Mouse (Mus musculus): Measurements from ENCODE around the gene Ahcyl2. TPM values are rescaled to one million over a fixed set of nuclear protein-coding genes. Genes with fewer than 3 reads are reported as not detected.

Ahcyl2 gene
- polyA plus RNA-seq, 2 experiments = 20.8 to 23.3 TPM

DNA sequence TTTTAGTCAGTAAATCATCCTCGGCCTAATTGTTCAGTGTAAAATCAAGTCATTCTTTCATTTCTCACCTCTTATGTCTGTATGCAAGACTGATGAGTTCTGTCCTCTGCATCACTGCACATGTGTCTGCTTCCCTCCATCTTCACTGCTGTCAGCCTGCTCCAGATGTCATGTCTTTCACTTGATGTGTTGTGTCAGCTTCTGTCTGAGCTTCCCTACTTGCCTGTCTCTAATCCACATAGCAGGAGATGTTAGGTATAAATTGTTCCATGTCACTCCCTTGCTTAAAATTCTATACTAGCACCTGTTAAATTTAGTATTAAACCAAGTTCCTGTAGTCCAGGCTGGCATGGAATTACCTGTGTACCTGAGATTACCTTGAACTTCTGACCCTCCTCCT is 72.2 kb downstream of the Ahcyl2 start:
- no peak overlapping the region for H3K4me3 ChIP-seq (replicated peaks; ENCODE audit: low read length)
- ATAC-seq (ENCODE audit: low FRiP score, low read depth) (no peak), DNase-seq (ENCODE audit: low spot score) (no peak)
- H3K4me1 ChIP-seq (ENCODE audit: control insufficient read depth, insufficient read depth, low read length) = no peaks in the 10 kb centered on the region
- WGBS = 84% methylated on average over 1 of the region's 1 CpGs
- no peak for TF ChIP-seq POLR2A (IDR thresholded peaks at IDR 0.05; ENCODE audit: borderline replicate concordance, extremely low read depth, insufficient read depth, insufficient read length)
- no peaks in the 10 kb centered on the region for H3K27me3 ChIP-seq (ENCODE audit: control insufficient read depth, insufficient read depth, low read length)
- no peak overlapping the region for H3K27ac ChIP-seq (replicated peaks; ENCODE audit: low read depth, low read length)
- H3K4me2 ChIP-seq (replicated peaks; ENCODE audit: low read depth, low read length, severe bottlenecking) = no peak overlapping the region
- no peaks in the 10 kb centered on the region for H3K36me3 ChIP-seq (ENCODE audit: control insufficient read depth, insufficient read depth, low read length)
- no peaks in the 10 kb centered on the region for H3K9me3 ChIP-seq (ENCODE audit: control insufficient read depth, low read length)
- H3K9ac ChIP-seq (ENCODE audit: low read depth, low read length, severe bottlenecking) = no peak overlapping the region

DNA sequence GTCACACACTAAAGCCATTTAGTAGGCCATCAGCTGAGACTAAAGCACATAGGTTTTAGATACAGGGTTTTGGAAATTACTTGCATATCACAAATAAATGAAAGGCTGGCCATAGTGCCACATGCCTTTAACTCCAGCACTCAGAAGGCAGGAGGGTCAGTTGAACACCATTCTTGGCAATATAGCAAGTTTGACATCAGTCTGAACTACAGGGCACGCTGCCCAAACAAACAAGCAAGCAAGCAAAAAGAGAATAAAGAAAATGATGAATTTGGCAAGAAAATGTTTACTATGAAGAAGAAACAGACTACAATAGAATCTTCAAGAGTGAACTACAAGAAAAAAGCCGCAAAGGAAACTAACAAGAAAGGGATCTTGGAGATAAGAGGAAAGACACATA is 73.7 kb downstream of the Ahcyl2 start:
- DNase-seq (ENCODE audit: low spot score) (no peak), ATAC-seq (ENCODE audit: low FRiP score, low read depth) (no peak)
- Histone ChIP-seq H3K4me1 (ENCODE audit: control insufficient read depth, insufficient read depth, low read length) (no peaks in the 10 kb centered on the region), H3K27me3 (ENCODE audit: control insufficient read depth, insufficient read depth, low read length) (no peaks in the 10 kb centered on the region), H3K9me3 (ENCODE audit: control insufficient read depth, low read length) (no peaks in the 10 kb centered on the region), H3K4me3 (replicated peaks; ENCODE audit: low read length) (no peak overlapping the region), H3K27ac (replicated peaks; ENCODE audit: low read depth, low read length) (no peak overlapping the region), H3K4me2 (replicated peaks; ENCODE audit: low read depth, low read length, severe bottlenecking) (no peak overlapping the region), H3K9ac (ENCODE audit: low read depth, low read length, severe bottlenecking) (no peak overlapping the region), H3K36me3 (ENCODE audit: control insufficient read depth, insufficient read depth, low read length) (no peaks in the 10 kb centered on the region)
- WGBS = 94% methylated on average over 2 of the region's 2 CpGs
- TF ChIP-seq POLR2A (IDR thresholded peaks at IDR 0.05; ENCODE audit: borderline replicate concordance, extremely low read depth, insufficient read depth, insufficient read length) = no peak

- H3K27me3 ChIP-seq (ENCODE audit: control insufficient read depth, insufficient read depth, low read length) = no peaks in the 10 kb centered on the region
- H3K9me3 ChIP-seq (ENCODE audit: control insufficient read depth, low read length) = no peaks in the 10 kb centered on the region
- no peaks in the 10 kb centered on the region for H3K4me1 ChIP-seq (ENCODE audit: control insufficient read depth, insufficient read depth, low read length)
- TF ChIP-seq POLR2A (IDR thresholded peaks at IDR 0.05; ENCODE audit: borderline replicate concordance, extremely low read depth, insufficient read depth, insufficient read length) = no peak
- no peak for ATAC-seq (ENCODE audit: low FRiP score, low read depth)
- no peak overlapping the region for H3K4me2 ChIP-seq (replicated peaks; ENCODE audit: low read depth, low read length, severe bottlenecking)
- H3K4me3 ChIP-seq (replicated peaks; ENCODE audit: low read length) = no peak overlapping the region
- DNase-seq (ENCODE audit: low spot score) = no peak
- H3K9ac ChIP-seq (ENCODE audit: low read depth, low read length, severe bottlenecking) = no peak overlapping the region
- no peak overlapping the region for H3K27ac ChIP-seq (replicated peaks; ENCODE audit: low read depth, low read length)
- 77% methylated on average over 5 of the region's 5 CpGs for WGBS
- no peaks in the 10 kb centered on the region for H3K36me3 ChIP-seq (ENCODE audit: control insufficient read depth, insufficient read depth, low read length)
Measured at GRCm38 (mm10) chr6:29847643-29848166, 79.9 kb downstream of the Ahcyl2 start.

DNA sequence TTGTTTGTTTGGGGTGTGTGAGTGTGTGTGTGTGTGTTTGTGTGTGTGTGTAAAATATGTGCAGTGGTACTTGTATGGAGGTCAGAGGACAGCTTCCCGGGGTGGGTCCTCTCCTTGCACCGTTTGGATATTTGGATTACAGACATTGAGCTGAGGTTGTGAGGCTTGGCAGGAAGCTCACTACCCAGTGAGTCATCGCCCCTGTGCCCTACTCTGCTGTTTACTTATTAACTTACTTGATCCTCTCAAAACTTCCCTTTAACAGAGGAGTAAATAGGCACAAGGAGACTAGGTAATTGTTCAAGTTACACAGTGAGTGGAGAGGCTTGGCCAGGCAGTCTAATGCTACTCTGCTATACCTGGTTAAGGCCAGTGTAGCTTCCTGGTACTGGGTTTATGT is 81.0 kb downstream of the Ahcyl2 start:
- 75% methylated on average over 3 of the region's 3 CpGs for WGBS
- Histone ChIP-seq H3K4me1 (ENCODE audit: control insufficient read depth, insufficient read depth, low read length) (0 out of 2 replicates have a peak, but pooled peaks cover 3% of the 10 kb centered on the region), H3K9me3 (ENCODE audit: control insufficient read depth, low read length) (no peaks in the 10 kb centered on the region), H3K4me2 (replicated peaks; ENCODE audit: low read depth, low read length, severe bottlenecking) (no peak overlapping the region), H3K4me3 (replicated peaks; ENCODE audit: low read length) (no peak overlapping the region), H3K27me3 (ENCODE audit: control insufficient read depth, insufficient read depth, low read length) (no peaks in the 10 kb centered on the region), H3K9ac (ENCODE audit: low read depth, low read length, severe bottlenecking) (no peak overlapping the region), H3K27ac (replicated peaks; ENCODE audit: low read depth, low read length) (no peak overlapping the region), H3K36me3 (ENCODE audit: control insufficient read depth, insufficient read depth, low read length) (no peaks in the 10 kb centered on the region)
- ATAC-seq (ENCODE audit: low FRiP score, low read depth) = no peak
- TF ChIP-seq POLR2A (IDR thresholded peaks at IDR 0.05; ENCODE audit: borderline replicate concordance, extremely low read depth, insufficient read depth, insufficient read length) = no peak
- no peak for DNase-seq (ENCODE audit: low spot score)

GRCm38 (mm10) chr6:29850096-29850495 is 82.3 kb downstream of the Ahcyl2 start:
- no peak for DNase-seq (ENCODE audit: low spot score)
- TF ChIP-seq POLR2A (IDR thresholded peaks at IDR 0.05; ENCODE audit: borderline replicate concordance, extremely low read depth, insufficient read depth, insufficient read length) = no peak
- H3K4me1 ChIP-seq (ENCODE audit: control insufficient read depth, insufficient read depth, low read length) = 0 out of 2 replicates have a peak, but pooled peaks cover 3% of the 10 kb centered on the region
- no peaks in the 10 kb centered on the region for H3K9me3 ChIP-seq (ENCODE audit: control insufficient read depth, low read length)
- no peak overlapping the region for H3K4me3 ChIP-seq (replicated peaks; ENCODE audit: low read length)
- H3K4me2 ChIP-seq (replicated peaks; ENCODE audit: low read depth, low read length, severe bottlenecking) = no peak overlapping the region
- no peak for ATAC-seq (ENCODE audit: low FRiP score, low read depth)
- H3K27ac ChIP-seq (replicated peaks; ENCODE audit: low read depth, low read length) = no peak overlapping the region
- no peaks in the 10 kb centered on the region for H3K36me3 ChIP-seq (ENCODE audit: control insufficient read depth, insufficient read depth, low read length)
- WGBS = 100% methylated on average over 1 of the region's 1 CpGs
- H3K27me3 ChIP-seq (ENCODE audit: control insufficient read depth, insufficient read depth, low read length) = no peaks in the 10 kb centered on the region
- no peak overlapping the region for H3K9ac ChIP-seq (ENCODE audit: low read depth, low read length, severe bottlenecking)

DNA sequence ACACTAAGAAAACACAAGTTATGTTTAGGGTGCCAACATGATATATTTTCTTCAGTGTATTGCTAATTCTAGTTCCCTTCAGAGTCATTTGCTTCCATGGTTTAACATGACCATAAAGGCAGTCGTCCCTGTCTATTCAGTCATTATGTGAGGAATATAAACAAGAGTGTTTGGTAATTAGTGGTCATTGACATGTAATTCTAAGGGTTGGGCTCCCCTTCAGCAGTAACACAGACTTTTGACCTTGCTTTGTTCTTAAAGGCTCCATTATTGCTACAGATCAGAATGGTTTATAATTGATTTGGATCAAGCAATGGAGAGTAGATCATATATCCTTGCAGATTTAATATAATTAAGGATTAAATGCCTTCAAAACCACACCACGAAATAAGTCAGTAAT is 82.9 kb downstream of the Ahcyl2 start:
- Histone ChIP-seq H3K27ac (replicated peaks; ENCODE audit: low read depth, low read length) (no peak overlapping the region), H3K4me2 (replicated peaks; ENCODE audit: low read depth, low read length, severe bottlenecking) (no peak overlapping the region), H3K4me3 (replicated peaks; ENCODE audit: low read length) (no peak overlapping the region), H3K9ac (ENCODE audit: low read depth, low read length, severe bottlenecking) (no peak overlapping the region), H3K4me1 (ENCODE audit: control insufficient read depth, insufficient read depth, low read length) (0 out of 2 replicates have a peak, but pooled peaks cover 3% of the 10 kb centered on the region), H3K36me3 (ENCODE audit: control insufficient read depth, insufficient read depth, low read length) (no peaks in the 10 kb centered on the region), H3K27me3 (ENCODE audit: control insufficient read depth, insufficient read depth, low read length) (no peaks in the 10 kb centered on the region), H3K9me3 (ENCODE audit: control insufficient read depth, low read length) (no peaks in the 10 kb centered on the region)
- no peak for DNase-seq (ENCODE audit: low spot score)
- no peak for ATAC-seq (ENCODE audit: low FRiP score, low read depth)
- WGBS = 54% methylated on average over 2 of the region's 2 CpGs
- TF ChIP-seq POLR2A (IDR thresholded peaks at IDR 0.05; ENCODE audit: borderline replicate concordance, extremely low read depth, insufficient read depth, insufficient read length) = no peak
